Mouse (Mus musculus): Measurements from ENCODE around the gene Kcnip4.

Gene Kcnip4

DNA sequence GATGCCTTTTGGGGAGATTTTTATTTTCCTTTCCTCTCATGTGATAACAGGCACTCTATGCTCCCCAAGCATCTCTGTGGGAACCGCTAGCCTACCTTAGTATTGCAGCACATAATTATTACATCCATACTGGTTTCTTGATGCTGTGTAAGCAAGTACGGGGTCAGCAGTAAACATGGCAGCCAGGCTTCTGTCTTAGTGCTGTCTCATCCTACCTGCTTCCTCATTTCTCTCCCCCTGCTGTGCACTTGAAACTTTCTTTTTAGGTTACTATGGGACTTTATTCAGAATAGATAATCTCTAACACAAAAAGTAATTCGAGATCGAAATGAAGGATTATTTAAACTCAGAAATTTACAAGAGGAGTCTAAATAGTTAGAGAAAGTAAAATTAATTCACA, 973.0 kb downstream of the Kcnip4 start:
- DNase-seq (ENCODE audit: low read depth): no peak

DNA sequence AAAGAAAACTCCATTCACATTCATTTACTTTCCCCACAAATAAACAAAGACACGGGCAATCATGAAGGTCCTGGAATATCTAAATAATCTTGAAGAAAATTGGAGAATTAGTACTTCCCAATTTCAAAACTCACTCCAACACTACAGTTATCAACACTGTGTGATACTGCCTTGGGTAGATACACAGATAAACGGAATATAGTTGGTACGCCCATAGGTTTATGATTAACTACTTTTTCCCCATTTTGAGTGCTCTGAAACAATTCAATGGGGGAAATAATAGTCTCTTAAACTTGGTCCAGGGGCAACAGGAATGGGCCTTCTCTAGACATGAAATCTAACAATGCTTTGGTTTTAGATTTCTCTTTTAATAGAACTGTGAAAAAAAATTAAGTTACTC, 978.9 kb downstream of the Kcnip4 start:
- no peak for DNase-seq (ENCODE audit: low read depth)

DNA sequence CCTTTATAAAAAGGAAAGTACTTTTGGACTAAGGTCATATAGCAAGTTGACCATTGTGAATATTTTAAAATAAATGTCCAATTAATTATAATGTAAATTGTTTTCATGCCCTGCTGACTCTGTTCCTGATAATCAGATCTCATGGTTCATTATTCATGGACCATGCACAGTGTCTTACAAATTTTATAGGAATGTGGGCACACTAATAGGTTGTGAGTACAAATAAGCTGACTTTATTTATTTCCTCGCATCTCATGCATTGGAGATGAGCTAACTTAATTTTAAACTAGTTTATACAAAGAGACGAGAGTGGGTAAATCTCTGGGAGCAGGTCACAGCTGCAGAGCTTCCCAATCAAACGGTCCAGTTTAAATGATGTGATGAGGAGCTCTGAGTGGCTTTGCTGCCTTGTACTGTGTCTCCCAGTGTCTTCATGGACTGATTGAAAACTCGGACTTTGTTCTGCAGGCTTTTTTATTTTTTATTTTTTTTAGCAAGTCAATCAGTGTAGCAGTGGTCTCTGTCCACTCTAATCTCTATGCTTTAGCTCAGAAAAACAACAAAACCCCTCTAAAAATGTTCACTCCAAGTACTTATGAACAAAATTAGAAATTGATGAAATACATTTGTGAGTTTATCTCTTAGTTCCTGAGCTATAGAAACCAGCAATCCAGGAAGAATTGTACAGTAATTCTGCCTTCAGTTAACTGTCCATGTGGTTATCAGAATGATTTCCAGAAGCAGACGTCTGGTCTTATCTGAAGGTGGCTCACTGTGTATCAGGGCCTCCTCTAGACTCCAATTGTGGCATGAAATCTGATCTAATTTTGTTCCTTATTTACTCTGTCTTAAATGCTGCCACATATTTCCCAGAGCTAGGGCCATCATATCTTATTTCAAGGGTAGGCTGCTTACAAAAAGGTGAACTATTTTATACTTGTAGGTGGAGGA, 979.6 kb downstream of the Kcnip4 start:
- no peak for DNase-seq (ENCODE audit: low read depth)

DNA sequence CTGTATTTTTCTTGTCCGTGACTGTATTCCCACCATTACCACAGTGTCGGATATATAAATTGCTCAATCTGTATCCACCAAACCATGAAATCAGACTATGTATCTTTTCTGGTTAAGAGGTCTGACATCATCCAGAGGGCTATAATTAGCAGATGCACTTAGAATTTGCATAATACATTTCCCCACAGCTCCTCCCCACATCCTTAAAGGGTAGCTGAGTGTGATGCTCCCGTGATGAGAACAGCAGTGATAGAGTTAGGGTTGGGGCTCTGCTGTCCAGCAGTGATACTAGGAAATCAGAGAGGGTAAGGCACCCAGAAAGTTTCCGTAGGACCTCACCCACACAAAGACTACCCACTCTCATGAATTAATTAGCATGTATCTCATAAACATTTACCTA, 1006.7 kb downstream of the Kcnip4 start:
- DNase-seq (ENCODE audit: low read depth): no peak

DNA sequence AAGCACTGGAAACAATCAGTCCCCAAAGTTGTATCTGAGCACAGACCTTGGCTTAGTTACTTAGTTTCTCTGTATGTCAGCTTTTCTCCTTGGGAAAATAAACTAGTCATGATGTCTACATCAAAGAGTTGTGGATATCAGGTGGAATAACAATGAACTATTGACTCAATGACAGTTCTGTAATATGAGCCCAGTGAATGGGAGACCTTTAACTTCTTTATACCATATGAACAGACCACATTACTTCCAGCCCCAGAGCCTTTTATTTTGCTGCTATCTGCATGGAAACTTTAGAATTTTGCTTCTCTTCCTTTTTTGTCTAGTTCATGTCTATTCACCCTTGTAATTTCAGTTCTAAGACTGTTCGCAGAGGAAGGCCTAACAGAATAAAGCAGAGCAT, 1011.4 kb downstream of the Kcnip4 start:
- no peak for DNase-seq (ENCODE audit: low read depth)

DNA sequence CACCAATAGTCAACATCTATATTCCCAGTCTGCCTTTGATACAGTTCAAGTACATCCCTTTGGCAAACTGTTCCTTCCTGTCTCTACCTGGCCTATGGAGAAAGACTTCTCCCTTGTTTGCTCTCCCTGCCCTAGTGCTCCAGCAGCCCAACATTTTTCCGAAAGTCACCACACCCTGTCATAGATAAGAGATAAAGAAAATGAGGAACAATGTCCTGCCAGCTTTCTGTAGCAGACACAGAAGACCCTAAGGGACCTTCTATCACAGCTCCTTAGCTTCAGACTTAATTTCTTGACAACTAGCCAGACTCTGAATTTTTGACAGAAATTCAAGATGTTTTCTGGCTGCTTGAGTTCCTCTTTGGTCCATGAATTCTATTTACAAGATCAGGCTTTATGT, 1013.4 kb downstream of the Kcnip4 start:
- DNase-seq (ENCODE audit: low read depth): no peak

DNA sequence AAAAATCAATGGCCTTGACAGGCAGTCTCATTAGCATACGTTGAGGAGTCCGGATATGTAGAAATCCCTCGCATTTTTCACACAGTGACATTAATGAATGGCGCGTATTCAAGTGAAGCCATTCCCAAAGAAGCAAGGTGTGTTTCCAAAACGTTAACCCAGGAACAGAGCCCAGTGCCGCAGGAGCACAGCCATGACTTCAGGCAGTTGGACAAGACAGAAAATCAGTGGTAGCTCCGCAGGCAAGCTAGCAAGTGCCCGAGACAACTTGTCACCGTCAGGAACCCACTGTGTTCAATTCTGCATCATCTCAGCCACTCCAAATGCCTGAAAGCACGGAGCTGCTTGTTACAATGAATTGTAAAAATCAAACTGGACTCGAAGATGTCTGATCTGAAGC, 1014.5 kb downstream of the Kcnip4 start:
- DNase-seq (ENCODE audit: low read depth): no peak

DNA sequence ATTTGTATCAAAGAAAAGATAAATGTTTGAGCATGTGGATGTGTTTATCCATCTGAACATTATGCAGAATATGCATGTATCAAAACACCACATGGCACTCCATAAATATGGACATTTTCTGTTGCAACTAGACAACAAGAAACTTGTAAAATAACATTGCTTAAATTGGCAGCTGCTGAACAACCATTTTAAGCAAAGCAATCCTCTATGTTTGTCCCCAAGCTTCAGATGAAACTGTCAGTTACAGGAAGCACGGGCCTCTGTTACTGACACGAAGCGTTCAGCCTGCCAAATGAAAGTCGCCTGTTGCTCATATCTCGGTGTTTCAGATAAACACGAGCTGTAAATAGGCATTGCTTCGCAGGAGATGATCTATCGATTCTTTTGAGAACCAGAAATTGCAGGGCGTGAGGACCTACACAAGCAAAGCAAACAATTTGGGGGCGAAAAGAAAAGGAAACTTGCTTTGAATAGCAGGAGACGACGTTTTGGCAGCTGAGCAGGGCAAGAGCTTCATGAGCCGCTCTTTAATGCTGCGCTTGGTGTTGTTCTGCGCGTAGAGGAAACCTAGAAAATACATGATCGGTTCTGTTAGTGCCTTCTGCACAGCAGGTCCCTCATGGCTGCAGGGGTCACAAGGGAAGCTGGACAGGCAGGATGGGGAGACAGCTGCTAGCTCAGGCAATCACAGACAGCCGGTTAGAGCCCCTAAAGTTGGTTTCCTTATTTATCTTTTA, 1015.3 kb downstream of the Kcnip4 start:
- DNase-seq (ENCODE audit: low read depth): no peak

DNA sequence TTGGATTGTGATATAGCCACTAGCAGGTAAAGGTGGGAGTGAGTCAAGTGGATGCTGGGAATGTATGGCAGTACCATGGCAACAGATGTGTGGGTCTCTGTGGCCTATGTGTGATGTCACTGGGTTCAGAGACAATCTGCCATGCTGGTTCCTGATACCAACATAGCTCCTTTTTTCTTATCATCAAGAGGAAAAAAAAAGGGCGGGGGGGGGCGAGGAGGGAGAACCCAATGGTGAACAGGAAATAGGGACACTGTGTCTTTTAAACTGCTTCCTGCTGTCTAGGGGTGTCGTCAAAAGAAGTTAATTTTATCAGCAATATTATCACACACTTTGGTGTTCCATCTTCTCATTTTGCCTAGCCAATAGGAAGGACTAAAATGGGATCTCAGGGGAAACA, 1021.6 kb downstream of the Kcnip4 start:
- DNase-seq (ENCODE audit: low read depth): no peak

DNA sequence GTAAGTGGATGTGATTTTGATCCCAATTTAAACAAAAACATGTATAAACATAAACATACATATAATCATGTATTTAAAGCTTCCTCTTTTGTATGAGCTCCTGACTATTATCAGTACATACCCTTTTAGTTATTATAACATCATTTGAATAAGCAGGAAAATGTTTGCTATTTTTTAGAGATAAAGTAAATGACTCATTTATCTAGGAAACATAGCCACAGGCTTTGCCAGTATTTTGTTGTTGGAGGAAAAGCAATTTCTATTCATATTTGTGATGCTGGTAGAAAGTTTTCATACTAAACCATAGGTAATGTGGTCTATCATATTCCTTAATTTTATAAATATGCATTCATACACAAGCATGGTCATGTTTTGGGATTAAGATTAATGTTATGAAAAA, 1022.3 kb downstream of the Kcnip4 start:
- no peak for DNase-seq (ENCODE audit: low read depth)

DNA sequence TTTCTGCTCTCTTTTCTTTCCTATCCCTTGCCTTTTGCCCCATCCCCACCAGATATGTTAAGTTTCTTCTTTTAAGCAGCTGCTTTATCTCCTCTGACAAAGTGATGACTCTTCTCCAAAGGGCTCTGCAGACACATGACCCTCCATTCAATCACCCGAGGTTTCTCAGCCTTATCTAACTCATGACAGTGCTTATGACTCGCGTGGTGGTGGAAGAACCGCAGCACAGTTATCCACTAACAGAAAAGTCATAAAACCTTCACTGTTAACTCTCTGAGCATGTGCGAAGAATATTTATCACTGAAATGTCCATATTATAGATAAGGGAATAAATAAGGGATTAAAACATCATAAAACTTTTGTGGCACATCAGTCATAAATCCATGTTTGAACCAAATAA, 1024.5 kb downstream of the Kcnip4 start:
- DNase-seq (ENCODE audit: low read depth): no peak

DNA sequence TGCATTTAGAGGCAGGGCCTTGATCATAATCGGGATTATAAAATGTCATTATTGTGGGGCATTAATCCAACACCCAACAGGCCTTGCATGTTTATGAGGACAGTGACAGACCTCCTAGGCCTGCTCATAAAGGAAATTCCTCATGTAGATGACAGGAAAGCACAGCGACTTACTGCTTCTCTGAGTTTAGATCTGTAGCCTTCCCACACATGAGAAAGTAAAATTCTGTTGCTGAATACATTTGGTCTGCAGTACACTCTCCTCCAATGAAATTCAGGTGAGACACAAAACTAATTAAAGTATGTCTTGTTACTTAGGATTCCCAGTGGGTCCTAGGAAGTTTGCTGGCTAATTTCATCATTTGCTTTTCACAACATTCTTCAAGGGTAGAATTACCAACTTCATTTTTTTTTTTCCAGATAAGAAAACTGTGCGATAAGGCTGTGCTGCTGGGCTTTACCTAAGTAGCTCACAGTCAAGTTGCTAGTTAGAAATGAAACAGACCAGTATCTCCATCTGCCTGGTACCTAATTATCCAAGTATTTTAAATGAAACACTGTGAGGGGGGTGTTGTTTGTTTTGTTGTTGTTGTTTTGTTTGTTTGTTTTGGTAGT, 1033.7 kb downstream of the Kcnip4 start:
- no peak for DNase-seq (ENCODE audit: low read depth)

DNA sequence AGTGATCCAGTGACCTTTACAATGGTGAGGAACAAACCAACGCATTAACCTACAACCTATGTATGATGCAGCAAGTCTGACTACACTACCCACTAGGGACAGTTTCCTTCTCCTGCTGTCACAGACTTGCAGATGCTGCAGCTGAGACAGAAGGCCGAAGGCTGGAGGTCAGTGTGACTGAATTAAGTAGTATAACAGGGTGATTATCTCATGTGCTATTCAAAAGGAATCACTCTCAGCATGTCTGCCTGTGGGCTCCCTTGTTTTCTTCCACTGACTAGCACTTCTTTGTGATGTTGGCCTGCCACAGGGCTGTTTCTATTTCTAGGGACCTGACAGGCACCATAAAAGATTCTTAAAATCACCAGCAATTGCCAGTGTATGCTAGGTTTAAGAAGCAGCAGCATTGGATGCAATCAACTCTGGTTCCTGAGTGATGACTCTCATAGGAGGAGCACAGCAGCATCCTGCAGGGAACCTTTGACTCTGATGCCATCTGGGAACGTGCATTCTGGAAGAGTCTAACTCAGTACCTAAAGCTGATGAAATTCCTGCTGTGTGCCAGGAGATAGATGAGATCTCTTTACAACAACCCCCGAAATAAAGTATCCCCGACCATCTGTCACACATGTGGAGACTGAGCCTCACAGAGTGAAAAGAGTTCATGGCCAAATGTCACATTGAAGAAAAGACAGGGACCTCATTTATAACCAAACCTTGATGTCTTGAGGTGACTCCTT, 1035.0 kb downstream of the Kcnip4 start:
- no peak for DNase-seq (ENCODE audit: low read depth)

DNA sequence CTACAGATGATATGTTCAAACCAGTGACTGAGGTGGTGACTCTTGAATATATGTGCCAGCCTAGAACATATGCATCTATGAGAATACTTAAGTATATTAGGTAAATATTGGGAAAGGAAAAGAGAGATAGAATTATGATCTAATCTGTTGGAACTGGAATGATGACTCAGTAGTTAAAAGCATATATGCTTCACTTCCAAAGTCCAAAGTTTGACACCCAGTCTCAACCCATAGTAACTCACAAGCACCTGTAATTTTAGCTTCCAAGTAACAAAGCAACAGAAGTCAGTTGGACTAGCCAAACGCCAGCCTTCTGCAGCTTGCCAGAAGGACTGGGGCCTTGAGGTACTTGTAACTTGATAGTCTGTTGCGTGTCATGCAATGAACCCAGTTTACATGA, 1041.6 kb downstream of the Kcnip4 start:
- DNase-seq (ENCODE audit: low read depth): no peak

DNA sequence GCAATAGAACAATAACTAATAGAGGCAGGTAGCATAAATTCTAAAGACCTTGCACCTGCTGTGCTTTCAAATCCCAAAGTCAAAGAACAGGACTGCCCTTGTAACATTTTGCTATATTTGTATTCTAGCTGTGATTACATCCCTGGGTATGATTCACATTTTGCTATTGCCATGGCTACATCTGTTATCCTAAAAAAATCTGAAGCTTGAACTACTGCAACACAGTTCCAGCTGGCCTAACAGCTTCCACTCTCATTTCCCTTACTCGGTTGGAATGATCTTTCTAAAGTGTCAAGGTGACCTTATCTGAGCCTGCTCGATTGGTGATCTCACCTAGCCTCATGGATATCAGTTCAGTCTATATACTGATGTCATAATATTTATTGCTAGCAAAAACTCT, 1064.5 kb downstream of the Kcnip4 start:
- DNase-seq (ENCODE audit: low read depth): no peak

DNA sequence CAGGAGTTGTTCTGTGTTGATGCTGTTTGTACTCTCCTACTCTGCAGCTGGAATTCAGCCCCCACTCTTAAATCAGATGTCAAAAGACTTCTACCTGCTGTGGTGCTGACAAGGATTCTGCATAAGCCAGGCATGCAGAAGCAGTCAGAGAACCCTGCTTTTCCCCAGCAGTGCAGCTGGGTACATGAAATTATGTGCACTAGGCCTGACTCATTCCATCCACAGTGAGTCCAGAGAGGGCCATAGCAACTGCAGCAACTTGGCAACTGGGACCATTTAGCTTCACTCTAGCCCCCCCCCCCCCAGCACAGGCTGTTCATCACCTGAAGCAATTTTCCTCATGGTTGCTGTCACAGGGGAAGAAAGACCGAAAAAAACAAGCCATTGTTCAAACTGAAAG, 1075.8 kb downstream of the Kcnip4 start:
- DNase-seq (ENCODE audit: low read depth): no peak

DNA sequence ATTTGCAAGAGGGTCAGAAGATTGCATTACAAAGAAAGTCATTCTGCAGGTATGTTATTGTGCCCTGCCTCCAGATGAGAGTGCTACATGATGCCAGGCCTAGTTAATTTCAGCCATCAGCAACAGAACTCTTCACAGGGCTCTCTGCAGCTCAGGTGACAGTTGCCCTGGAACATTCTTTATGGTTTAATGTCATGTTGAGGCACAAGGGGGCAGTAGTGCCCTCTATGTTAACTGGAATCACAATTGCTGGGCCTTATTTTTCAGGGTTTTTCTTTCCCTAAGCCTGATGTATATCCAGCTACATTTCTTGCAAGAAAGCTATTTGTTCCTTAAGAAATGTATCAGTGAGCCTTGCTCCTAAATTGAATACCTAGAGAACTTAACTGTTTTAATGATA, 1094.2 kb downstream of the Kcnip4 start:
- DNase-seq (ENCODE audit: low read depth): no peak

DNA sequence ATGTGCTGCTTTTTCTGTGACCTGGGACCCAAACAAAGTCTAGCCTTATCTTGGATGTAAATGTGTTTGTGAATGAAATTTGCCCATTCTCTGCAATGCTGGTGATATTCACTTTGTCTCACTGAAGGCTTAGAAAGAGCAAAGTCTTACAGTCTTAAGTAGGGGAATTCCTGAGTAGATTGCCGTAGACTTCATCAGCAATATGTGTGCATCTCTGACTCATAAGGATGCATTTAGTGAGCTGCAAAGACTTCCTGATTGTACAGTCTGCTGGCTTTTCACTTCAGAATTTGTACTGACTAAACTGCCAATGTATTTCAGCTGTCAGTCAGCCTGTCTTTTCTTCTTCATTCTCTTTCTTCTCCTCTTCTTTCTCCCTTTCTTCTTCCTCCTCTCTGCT, 1102.8 kb downstream of the Kcnip4 start:
- DNase-seq (ENCODE audit: low read depth): no peak

DNA sequence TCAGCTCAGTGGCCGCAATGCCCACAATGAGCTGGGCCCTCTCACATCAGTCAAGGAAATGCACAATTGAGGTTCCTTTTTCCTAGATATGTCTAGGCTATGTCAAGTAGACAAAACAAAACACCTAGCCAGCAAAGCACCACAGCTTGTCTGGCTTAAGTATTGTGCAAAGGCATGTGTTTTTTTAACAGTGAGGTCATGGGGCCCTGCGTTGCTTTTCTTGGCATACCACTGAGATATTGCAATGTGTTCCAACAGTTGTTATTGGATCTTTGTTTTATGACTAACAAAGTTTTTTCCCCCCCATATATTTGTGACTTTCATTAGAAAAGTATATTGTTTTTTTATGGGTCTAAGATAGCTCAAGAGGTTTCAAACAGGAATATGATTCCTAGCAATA, 1105.0 kb downstream of the Kcnip4 start:
- peak; percentile 62 for DNase-seq (ENCODE audit: low read depth)

DNA sequence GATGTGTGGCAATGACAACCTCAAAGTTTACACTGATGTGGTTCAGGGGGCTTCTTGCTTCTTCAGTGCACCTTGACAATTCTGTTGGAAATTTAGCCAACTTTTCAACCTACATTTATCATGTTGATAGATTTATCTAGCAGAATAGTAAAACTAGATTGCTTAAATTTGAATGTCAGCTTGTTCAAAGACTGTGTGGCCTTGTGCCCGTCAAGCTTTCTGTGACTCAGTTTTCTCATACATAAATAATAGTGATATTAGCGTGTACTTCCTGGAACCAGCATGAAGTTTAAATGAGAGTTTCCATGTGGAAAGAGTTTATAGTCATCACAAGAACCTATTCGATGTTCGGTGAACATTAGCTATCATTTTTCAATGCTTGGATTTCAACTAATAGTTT, 1112.4 kb downstream of the Kcnip4 start:
- no peak for DNase-seq (ENCODE audit: low read depth)

DNA sequence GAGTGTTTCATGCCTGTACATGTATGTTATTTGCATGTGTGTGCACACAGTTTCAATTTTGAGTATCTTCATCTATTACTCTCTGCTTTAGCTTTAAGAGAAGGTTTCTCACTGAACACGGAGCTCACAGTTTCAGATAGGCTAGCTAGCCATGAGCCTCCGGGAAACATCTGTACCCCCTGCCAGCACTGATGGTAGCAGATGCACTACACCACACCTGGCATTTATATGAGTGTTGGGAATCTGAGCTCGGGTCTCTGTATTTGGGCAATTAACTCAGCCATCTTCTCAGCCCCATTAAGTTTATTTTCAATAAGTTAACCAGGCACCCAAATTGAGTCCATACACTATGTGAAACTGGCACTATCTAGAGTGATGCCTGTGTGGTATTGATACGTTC, 1113.2 kb downstream of the Kcnip4 start:
- DNase-seq (ENCODE audit: low read depth): no peak

DNA sequence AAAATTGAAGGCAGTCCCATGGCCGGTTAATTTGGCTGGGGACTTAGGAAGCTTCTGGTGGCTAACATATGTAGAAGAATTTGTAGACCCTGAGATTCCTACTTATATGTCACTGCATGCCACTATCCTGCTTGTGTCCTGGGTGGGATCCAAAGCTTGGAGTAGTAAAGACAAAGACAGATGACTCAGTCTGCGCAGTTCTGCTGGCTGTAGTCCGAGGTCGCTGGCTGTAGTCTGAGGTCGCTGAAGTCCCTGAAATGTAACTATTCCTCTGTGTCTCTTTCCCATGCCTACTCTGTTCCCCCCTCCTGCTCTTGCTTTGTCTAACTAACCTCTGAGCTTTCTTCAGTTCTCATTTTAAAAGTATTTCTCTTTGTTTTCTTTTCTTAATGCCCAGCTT, 1114.4 kb downstream of the Kcnip4 start:
- no peak for DNase-seq (ENCODE audit: low read depth)
